Mouse (Mus musculus) thymus, adult 2 months (tissue): Measurements from ENCODE around the gene Cnpy2. TPM values are rescaled to one million over a fixed set of nuclear protein-coding genes. Genes with fewer than 3 reads are reported as not detected.

ENCODE experiments used
- DNase-seq: peaks from one replicate; pipeline ENCODE4 v3.0.0; 2021
- H3K27ac ChIP-seq: fragments of 200-500 bp; 2 replicates; pipeline ENCODE4 v1.5.1; 2012; ENCODE audit warnings: low read length, control low read depth; ENCODE audit not compliant: control insufficient read depth, insufficient read depth
- H3K27me3 ChIP-seq: fragments of 200-500 bp; 2 replicates; pipeline ENCODE4 v1.6.1; 2012; ENCODE audit warnings: mild to moderate bottlenecking, low read length, moderate library complexity, mixed read lengths; ENCODE audit not compliant: control insufficient read depth, insufficient read depth
- H3K36me3 ChIP-seq: fragments of 200-500 bp; 2 replicates; pipeline ENCODE4 v1.6.1; 2012; ENCODE audit warnings: mild to moderate bottlenecking, low read length, moderate library complexity; ENCODE audit not compliant: control insufficient read depth, insufficient read depth
- H3K4me1 ChIP-seq: fragments of 200-500 bp; replicated peaks from 2 replicates; pipeline ENCODE4 v1.6.1; 2012; ENCODE audit warnings: low read length; ENCODE audit not compliant: control insufficient read depth, insufficient read depth
- H3K4me3 ChIP-seq: fragments of 200-500 bp; 2 replicates; pipeline ENCODE4 v1.5.1; 2012; ENCODE audit warnings: mild to moderate bottlenecking, low read length, control low read depth, moderate library complexity; ENCODE audit not compliant: control insufficient read depth, insufficient read depth
- CTCF ChIP-seq: fragments of 200-500 bp; IDR thresholded peaks from 2 replicates; pipeline ENCODE4 v1.5.1; 2012; ENCODE audit warnings: mild to moderate bottlenecking, control low read depth, low read length, moderate library complexity, borderline replicate concordance; ENCODE audit not compliant: control insufficient read depth, poor library complexity, insufficient read depth; ENCODE audit errors: extremely low read depth
- POLR2A ChIP-seq: fragments of 200-500 bp; IDR thresholded peaks from 2 replicates; pipeline ENCODE4 v1.6.1; 2012; ENCODE audit warnings: mild to moderate bottlenecking, low read length, control low read depth, moderate library complexity; ENCODE audit not compliant: control insufficient read depth, poor library complexity, insufficient read depth; ENCODE audit errors: extremely low read depth
- WGBS: fragments of 180-500 bp; shearing (Covaris S2); methylation state at CpG from one replicate; pipeline ENCODE4 v1.1.7; 2018; 5-methylcytosine and 5-hydroxymethylcytosine counted together
- polyA plus RNA-seq: library from polyadenylated mRNA; depleted of rRNA; stranded (reverse); fragments of >200 nt; gene quantifications from 2 replicates; pipeline ENCODE4 v1.2.3, GENCODE M21; 2012

Gene Cnpy2
- polyA plus RNA-seq, 1 experiment, result 41.7 TPM

DNA sequence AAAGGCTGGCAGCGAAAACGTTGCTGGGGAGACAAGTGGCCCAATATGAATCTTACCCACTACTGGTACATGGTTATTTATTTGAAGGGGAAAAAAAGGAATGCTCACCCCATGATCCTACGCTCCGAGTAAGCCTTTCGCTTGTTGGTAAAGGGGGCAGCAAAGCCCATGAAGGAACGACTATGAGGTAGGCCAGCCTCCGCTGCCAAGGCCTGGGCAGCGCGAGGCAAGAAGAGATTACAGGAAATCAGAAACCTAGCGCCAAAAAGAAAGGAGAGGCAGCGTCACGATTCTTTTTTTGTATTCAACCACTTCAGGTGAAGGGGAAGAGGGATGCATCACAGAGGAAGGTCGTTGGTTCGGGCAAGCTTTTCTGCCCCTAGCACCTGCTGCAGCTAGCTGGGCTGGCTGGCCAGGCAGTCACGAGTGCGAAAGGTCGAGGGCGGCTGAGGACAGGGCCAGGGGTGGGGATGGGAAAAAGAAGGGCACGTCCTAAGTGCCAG lies 45.7 kb downstream of the Cnpy2 start:
- no peak for TF ChIP-seq POLR2A
- TF ChIP-seq CTCF, result no peak
- H3K4me1 ChIP-seq, result peaks cover 11% of the 10 kb centered on the region
- no peaks in the 10 kb centered on the region for H3K27me3 ChIP-seq
- no peak for DNase-seq
- peaks cover 8% of the 10 kb centered on the region for H3K36me3 ChIP-seq
- H3K27ac ChIP-seq, result peak overlapping the region; percentile 49
- 15% methylated on average over 19 of the region's 19 CpGs for WGBS
- peak overlapping the region; percentile 81 for H3K4me3 ChIP-seq

DNA sequence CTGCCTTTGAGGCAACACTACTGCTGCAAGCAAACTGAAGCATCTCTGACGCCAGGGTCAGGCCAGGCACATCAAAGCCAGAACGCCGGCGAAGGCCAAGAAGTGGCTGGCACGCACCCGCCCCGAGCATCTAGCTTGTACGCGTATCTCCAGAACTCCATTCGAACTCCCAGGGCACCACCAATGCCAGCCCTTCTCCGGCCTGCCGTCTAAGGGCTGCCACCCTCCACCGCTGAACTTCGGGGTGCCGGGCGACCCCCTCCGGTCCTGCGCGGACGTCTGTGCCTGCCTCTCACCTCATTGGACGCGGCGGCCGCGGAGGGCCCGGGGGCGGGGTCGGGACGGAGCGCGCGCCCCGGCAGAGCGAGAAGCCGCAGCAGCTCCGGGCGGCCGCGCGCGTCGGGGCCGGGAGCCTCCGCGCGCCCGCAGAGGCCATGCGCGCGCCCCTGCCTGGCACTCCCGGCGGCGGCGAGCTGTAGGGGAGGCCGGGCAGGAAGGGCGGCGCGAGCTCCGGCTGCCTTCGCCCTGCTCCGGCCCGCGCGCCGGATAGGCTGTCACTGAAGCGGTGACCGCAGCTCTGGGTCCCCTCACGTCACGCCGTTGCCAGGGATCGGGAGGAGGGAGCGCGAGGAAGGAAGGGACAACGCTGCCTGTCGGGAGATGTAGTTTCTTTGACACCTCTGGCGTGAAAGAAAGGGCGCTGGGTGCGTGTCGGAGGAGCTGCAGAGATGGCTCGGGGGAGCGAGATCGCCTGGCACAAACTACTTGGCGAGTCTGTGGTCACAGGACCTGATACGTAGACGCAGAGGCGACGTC lies 46.4 kb downstream of the Cnpy2 start, which contains the start of gene Coq10a:
Gene Coq10a, minus strand, starts transcription at position 596 of the 816 bp plus-strand sequence.
- Histone ChIP-seq H3K27me3 (no peaks in the 10 kb centered on the region), H3K36me3 (peaks cover 1% of the 10 kb centered on the region), H3K4me3 (peak within 1 kb of the TSS; percentile 81), H3K4me1 (peaks cover 11% of the 10 kb centered on the region), H3K27ac (peak within 1 kb of the TSS; percentile 49)
- under 1% methylated on average over 84 of the region's 87 CpGs for WGBS
- TF ChIP-seq POLR2A, result peak; percentile 93; the same call in 1 of the 2 replicates
- TF ChIP-seq CTCF, result peak; percentile 45; the same call in 1 of the 2 replicates
- DNase-seq, result peak; percentile 90

DNA sequence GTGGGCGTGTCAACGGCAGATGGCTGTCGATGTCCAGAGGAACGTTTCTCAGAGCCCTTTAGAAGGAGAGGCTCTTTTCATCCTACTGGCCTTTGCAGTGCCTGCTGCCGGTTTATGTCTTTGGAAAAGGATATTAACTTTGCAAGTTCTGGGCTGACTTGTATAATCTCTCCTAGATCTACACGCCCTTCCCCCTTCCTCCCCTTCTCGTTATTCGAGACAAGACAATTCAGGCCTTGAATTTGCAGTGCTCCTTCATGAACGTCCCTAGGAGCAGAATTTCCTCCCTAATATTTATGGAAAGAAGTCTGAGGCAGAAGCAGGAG lies 46.9 kb downstream of the Cnpy2 start:
- H3K36me3 ChIP-seq, result no peaks in the 10 kb centered on the region
- peak overlapping the region; percentile 81 for H3K4me3 ChIP-seq
- no peaks in the 10 kb centered on the region for H3K27me3 ChIP-seq
- no peak for DNase-seq
- H3K27ac ChIP-seq, result peak overlapping the region; percentile 8
- H3K4me1 ChIP-seq, result peaks cover 11% of the 10 kb centered on the region
- 7% methylated on average over 9 of the region's 9 CpGs for WGBS
- TF ChIP-seq POLR2A (no peak), CTCF (no peak)

DNA sequence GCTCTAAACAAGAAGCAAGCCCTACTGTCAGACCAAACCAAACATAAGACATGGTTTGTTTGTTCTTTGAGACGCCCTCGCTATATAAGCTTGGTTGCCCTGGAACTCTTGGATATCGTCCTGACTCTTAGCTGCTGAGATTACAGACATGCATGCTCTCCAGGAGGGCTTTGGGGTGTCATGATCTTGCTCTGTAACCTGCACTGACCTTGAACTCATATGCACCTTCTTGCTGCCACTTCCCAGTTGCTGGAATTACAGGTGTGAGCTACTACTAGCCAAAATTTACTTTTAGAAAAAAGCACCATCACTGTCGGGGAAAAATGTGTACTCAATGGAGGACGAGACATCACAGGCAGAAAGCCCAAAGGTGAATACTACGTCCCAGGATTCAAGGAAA lies 47.3 kb downstream of the Cnpy2 start:
- Histone ChIP-seq H3K27me3 (no peaks in the 10 kb centered on the region), H3K27ac (no peak overlapping the region), H3K4me1 (peaks cover 11% of the 10 kb centered on the region), H3K36me3 (no peaks in the 10 kb centered on the region), H3K4me3 (no peak overlapping the region)
- TF ChIP-seq CTCF (no peak), POLR2A (no peak)
- no peak for DNase-seq
- whole genome bisulfite sequencing, result 90% methylated on average over 6 of the region's 6 CpGs

DNA sequence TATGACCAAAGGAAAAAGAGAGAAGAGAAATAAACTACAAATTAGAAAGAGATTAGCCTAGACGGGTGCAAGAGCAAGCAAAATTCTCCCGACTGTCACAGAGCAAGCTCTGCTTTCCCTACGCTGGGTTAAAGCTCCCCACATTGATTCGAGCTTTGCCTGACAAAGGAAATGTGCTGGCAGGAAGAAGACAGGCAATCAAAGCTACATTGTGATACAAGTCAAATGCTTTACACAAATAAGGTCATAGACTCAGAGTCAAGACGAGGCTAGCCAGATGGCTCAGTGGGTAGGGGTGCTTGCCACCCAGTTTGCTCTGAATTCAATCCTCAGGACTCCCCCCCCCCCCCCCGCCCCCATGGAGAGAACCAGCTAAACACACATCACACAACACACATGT lies 47.8 kb downstream of the Cnpy2 start:
- WGBS, result 74% methylated on average over 6 of the region's 6 CpGs
- H3K27ac ChIP-seq, result no peak overlapping the region

DNA sequence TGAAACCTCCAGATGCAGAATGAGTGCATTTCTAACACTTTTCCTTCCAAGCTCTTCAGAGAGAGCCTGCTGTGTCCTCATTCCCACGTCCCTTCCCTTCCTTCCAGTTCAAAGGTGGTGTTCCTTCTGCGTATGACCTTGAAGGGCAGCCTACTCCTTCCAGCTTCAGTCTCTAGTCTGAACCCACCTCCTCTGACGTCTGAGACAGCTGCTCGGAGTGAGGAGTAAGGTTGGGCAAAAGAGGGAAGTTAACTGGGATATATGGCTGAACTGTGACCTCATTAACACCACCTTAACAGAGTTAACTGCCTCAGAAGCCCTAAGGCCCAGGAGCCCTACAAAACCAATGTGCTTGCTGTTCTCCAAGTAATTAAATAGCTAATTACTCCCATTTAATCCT lies 48.3 kb downstream of the Cnpy2 start:
- Histone ChIP-seq H3K4me1 (peaks cover 11% of the 10 kb centered on the region), H3K27me3 (no peaks in the 10 kb centered on the region), H3K27ac (no peak overlapping the region), H3K36me3 (no peaks in the 10 kb centered on the region), H3K4me3 (no peak overlapping the region)
- no peak for DNase-seq
- WGBS, result 87% methylated on average over 4 of the region's 4 CpGs
- no peak for TF ChIP-seq POLR2A
- TF ChIP-seq CTCF, result no peak

More for the DNA sequence above, 47.8 kb downstream of the Cnpy2 start:
- Histone ChIP-seq H3K36me3 (no peaks in the 10 kb centered on the region), H3K4me1 (peaks cover 11% of the 10 kb centered on the region), H3K27me3 (no peaks in the 10 kb centered on the region), H3K4me3 (no peak overlapping the region)
- no peak for DNase-seq
- TF ChIP-seq POLR2A, result no peak
- TF ChIP-seq CTCF, result no peak

DNA sequence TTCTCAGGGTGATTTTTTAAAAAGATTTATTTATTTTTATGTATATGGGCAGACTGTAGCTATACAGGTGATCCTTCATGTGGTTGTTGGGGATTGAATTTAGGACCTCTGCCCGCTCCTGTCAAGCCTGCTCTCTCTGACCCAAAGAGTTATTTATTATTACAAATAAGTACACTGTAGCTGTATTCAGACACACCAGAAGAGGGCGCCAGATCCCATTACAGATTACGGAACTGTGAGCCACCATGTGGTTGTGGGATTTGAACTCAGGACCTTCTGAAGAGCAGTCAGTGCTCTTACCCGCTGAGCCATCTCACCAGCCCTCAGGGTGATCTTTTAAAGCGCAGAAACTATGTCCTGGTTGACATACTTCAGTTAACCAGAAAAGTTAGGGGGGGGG lies 49.9 kb downstream of the Cnpy2 start:
- no peak for DNase-seq
- no peak overlapping the region for H3K4me3 ChIP-seq
- peak; percentile 19; the same call in 1 of the 2 replicates for TF ChIP-seq CTCF
- TF ChIP-seq POLR2A, result no peak
- WGBS, result 89% methylated on average over 5 of the region's 5 CpGs
- H3K36me3 ChIP-seq, result no peaks in the 10 kb centered on the region
- no peak overlapping the region for H3K27ac ChIP-seq
- no peaks in the 10 kb centered on the region for H3K27me3 ChIP-seq
- H3K4me1 ChIP-seq, result peaks cover 15% of the 10 kb centered on the region
